Mouse (Mus musculus) thymus, adult 2 months (tissue): Measurements from ENCODE around the gene Col18a1.

Experiments
- CTCF ChIP-seq: fragments of 200-500 bp; IDR thresholded peaks from 2 replicates; pipeline ENCODE4 v1.5.1; 2012; ENCODE audit warnings: mild to moderate bottlenecking, control low read depth, low read length, moderate library complexity, borderline replicate concordance; ENCODE audit not compliant: control insufficient read depth, poor library complexity, insufficient read depth; ENCODE audit errors: extremely low read depth
- POLR2A ChIP-seq: fragments of 200-500 bp; IDR thresholded peaks from 2 replicates; pipeline ENCODE4 v1.6.1; 2012; ENCODE audit warnings: mild to moderate bottlenecking, low read length, control low read depth, moderate library complexity; ENCODE audit not compliant: control insufficient read depth, poor library complexity, insufficient read depth; ENCODE audit errors: extremely low read depth

DNA sequence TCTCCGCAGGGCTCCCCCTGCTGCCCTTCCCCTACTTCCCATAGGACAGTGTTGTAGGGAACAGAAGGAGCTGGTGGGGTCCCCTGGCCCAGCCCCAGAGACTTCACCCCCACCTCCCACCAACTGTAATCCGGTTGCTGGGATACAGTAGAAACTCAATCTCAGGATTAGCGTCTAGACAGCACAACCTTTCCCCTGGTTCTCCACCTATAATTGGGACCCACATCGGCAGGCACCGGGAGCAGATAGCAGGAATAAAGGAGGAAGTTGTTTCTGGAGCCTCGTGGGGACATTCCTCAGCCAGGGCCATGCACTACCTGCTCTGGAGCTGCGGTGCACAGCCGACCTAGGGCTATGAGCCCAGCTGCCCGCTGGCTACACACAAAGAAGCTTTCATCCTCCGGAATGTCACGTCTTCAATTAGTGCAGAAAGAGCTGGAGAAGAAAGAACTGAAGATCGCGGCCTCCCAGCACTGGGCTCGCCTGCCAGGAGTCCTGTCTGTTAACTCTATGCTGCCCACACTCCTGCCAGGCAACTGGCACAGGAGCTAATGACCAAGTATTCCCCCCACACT lies 15.3 kb downstream of the Col18a1 start:
- no peak for TF ChIP-seq CTCF
- TF ChIP-seq POLR2A: no peak
